Mouse (Mus musculus) gastrocnemius, postnatal 14 days (tissue): ENCODE results near the gene Neu1. TPM values are rescaled to one million over a fixed set of nuclear protein-coding genes. Genes with fewer than 3 reads are reported as not detected.
A peak's percentile ranks its signal among the peaks of the same experiment; 100 is the strongest.

Source experiments
- DNase-seq: peaks from one replicate; pipeline ENCODE4 v3.0.0; 2021; ENCODE audit warnings: mixed read lengths
- intact Hi-C: fragments of 180-260 bp; cut with DNase I; formaldehyde crosslinking; loops from one replicate; pipeline ENCODE4 v1.15.1; 2025; ENCODE audit warnings: low total_unique reads
- long read RNA-seq, 2 experiments: library from polyadenylated mRNA; stranded (forward); transcript quantifications; one replicate each; pipeline ENCODE4 v2.0.0; 2021
- total RNA-seq, 2 experiments: library from RNA; stranded (reverse); gene quantifications; 2 replicates each; pipeline ENCODE4 v1.2.3; 2021

Gene Neu1
- total RNA-seq: 1 to 10 TPM; 8.0 to 8.3 TPM
- long read RNA-seq, experiment 1, transcript Neu1-201 (6 exons, 2,474 nt): major isoform, 17 of 18 reads
- long read RNA-seq, experiment 1, partial matches to known transcripts: 0 of 18 reads
- long read RNA-seq, experiment 1, other reads (novel, unspliced or antisense): 1 of 18 reads
- long read RNA-seq, experiment 2, transcript Neu1-201 (6 exons, 2,474 nt): major isoform, 22 of 25 reads
- long read RNA-seq, experiment 2, partial matches to known transcripts: 2 of 25 reads
- long read RNA-seq, experiment 2, other reads (novel, unspliced or antisense): 1 of 25 reads

DNA sequence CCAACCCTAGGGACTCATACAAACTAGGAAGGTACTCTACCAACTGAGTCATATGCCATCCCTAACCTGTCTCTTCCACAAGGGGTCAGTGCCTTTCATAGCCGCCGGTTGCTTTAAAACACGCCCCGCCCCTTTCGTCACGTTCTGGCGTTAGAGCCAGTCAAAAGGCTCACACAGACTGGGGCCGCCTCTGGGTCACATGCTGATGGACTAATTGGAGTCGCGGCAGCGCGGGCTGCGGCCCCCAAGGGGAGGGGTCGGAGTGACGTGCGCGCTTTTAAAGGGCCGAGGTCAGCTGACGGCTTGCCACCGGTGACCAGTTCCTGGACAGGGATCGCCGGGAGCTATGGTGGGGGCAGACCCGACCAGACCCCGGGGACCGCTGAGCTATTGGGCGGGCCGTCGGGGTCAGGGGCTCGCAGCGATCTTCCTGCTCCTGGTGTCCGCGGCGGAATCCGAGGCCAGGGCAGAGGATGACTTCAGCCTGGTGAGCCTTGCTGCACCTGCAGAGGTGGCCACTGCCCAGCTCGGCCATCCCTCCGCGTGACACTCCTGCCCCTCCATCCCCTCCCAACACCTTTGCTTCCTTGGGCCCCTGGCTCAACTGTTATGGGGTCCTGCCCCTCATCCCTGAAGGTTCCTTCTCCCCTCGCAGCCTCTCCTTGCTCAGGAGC lies at the start of gene Neu1:
Gene Neu1 (plus strand): TSS at position 193 of the 674 bp plus-strand sequence.
- intact Hi-C loops: no loop called here

DNA sequence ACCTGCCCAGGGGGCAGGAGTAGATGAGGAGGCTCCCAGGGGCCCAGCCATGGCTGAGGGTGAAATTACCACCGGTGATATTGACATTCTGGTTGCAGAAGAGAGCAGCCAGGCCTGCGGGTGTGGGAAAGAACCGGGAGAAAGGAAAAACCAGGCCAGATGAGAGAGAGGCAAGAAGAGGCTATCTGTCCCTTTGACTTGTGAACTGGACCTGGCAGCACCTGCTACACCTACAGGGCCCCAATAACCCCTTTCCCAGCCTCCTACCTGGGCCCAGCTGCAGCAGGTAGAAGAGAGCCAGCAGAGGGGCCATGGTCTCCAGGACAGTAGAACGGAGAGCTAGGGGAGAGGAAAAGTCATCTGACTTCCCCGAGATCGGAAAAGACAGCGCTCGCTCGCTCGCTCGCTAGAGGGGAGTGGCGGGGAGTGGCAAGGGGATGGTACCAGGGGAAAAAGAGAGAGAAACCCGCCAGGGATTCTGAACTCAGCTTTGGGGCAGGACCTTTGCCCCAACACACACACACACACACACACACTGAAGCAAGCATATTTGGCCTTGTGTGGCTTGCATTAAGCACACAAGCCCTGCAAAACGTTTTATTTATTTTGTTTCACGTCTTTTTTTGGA lies 49.3 kb upstream of the Neu1 start, which contains the start of gene Gm20547:
Gene Gm20547 (minus strand): TSS at position 360 of the 628 bp plus-strand sequence.
- intact Hi-C loops: no loop called here
- no peak for DNase-seq

More for the DNA sequence above, at the start of gene Neu1:
- peak; percentile 99 for DNase-seq

DNA sequence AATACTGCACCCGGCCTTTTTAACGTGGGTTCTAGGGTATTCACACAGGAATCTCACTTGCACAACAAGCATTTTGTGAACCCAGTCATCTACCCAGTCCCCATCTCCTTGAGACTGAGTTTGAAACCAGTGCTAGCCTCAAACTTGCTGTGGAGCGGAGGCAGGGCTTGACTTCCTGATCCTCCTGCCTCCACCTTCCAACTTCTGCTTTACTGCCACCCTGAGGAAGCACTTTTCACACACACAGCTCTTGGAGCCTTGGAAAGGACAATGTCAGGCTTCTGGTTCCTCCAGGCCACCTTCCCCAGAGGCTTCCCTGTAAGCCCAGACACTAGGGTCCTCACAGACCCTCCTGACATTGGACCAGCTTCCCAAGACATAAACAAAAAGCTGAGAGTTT lies 47.7 kb upstream of the Neu1 start:
- intact Hi-C loops: no loop called here
- DNase-seq: no peak

DNA sequence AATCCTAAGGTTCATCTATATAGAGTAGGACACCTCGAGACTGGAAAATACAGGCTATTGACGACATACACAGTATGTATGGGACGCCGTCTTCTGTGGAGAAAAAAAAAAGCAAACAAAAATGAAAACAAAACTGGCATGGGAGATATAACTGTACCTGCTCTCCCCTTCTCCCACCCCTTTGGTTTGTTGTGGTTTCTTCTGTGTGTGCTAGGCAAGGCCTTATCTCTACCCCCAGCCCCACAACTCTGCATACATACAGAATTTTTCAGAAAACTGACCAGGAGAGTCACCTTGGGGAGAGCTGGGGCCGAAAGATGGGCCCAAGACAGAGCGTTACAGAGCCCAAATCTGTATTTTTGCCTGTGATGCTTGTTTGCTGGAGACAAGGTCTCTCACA lies 46.3 kb upstream of the Neu1 start:
- intact Hi-C loops: no loop called here
- no peak for DNase-seq

DNA sequence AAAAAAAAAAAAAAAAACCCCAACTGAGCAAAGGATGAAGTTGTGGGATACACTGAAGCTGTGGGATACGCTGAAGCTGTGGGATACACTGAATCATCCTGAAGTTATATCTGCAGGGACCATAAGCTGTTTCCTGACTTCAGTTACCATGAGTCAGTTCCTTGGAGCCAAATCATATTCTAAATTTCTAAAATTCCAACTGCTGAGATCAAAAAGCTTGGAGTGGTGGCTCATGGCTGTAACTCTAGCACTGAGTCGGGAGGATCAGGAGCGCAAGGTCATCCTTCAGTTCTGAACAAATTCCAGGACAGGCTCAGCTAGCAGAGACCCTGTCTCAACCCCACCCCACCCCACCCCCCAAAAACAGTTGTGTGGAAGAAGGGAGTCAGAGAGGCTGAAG lies 45.4 kb upstream of the Neu1 start:
- intact Hi-C loops: no loop called here
- no peak for DNase-seq

DNA sequence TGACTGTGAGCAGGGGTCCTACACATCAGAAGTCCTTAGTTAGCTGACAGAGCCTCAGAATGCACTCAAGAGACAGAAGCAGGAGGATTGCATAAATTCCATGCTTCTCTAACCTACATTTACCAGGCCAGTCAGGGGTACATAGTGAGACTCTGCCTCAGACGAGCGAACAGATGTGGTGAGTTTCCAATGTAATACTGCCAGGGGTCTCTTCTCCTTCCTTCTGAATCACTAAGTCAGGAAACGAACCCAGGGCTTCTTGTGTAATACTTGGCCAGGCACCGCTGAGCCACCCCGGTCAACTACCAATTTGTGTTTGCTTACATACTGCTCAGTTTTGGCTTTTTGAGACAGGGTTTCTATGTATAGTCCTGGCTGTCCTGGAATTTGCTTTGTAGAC lies 43.1 kb upstream of the Neu1 start:
- DNase-seq: no peak
- intact Hi-C loops: no loop called here

DNA sequence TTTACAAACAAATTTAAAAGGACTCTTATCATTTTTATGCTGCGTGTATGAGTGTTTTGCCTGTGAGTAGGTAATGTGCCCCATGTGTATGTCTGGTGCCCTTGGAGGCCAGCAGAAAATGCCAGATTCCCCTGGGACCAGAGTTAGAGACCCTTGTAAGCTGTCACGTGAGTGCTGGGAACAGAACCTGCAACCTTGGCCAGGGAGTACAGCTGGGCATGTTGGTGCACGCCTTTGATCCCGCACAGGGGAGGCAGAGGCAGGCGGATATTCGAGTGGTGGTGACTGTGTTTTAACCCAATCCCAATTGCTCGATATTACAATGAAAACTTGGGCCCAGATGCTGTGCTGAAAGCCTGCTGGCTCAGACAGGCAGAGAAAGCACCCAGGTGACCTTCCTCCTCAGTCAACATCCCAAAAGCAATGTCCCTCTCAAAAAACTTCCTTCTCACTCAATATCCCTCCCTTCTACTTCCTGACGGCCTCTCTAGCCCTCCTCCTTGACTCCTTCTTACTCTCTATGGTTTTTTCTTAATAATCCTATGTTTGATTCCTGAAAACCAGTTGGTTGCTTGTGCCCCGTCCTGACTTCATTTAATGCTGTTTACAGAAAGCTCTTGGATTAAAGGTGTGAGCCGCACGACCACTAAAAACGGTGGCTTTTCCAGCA lies 40.8 kb upstream of the Neu1 start:
- DNase-seq: no peak
- intact Hi-C loops: loop anchor here (5.0 kb wide), 1 partner anchor 38 kb away; the partner anchor contains the start of genes Nelfe and Skiv2l

DNA sequence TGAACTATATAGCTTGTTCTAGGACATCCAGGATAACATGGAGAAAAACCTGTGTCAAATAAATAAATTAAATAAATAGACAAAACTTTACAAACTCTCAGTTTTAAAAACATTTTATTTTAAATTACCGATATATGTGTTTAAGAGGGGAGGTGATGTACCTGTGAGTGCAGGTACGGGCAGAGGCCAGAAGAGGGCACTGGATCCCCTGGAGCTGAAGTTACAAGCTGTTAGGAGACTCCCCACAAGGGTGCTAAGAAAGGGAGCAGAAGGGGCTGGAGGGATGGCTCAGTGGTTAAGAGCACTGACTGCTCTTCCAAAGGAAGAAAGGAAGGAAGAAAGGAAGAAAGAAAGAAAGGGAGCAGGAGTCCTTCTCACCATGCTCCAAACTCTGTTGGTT lies 39.7 kb upstream of the Neu1 start:
- DNase-seq: no peak
- intact Hi-C loops: loop anchor here (5.0 kb wide), 1 partner anchor 39 kb away; the partner anchor contains the start of genes Nelfe and Skiv2l

DNA sequence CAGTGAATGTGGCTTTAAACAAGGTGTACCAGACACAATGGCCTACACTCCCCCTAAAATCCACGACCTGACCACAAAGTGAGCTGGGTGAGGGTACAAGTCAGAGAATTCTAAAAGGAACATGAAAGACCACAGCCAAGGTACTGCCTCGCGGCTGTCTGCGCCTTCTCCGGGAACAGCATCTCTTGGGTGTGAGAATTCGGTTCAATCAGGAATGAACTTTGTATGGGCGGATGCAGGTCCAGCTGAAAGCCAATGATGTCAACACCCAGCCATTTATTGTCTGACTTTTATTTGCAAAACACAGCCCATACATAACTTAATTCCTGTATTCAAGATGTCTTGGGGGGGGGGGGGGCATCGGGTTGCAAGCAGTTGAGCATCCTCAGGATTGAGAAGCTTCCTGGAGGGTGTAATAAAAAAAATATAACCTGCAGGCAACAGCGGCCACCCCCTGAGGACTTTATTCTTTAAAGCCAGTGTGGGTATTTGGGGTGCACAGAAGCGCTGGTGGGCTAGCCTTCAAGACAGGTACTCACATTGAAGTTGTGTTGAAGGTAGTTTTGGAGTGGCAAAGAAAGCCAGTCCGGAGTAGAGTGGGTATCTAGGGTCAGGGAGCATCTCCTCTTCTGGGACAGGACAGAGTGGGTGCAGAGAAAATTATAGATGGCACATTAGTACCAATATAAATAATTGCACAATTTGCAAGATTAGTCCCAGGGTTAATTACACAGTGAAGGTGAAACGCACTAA lies 37.8 kb upstream of the Neu1 start:
- DNase-seq: no peak
- intact Hi-C loops: loop anchor here (5.0 kb wide), 1 partner anchor 41 kb away; the partner anchor contains the start of genes Nelfe and Skiv2l

DNA sequence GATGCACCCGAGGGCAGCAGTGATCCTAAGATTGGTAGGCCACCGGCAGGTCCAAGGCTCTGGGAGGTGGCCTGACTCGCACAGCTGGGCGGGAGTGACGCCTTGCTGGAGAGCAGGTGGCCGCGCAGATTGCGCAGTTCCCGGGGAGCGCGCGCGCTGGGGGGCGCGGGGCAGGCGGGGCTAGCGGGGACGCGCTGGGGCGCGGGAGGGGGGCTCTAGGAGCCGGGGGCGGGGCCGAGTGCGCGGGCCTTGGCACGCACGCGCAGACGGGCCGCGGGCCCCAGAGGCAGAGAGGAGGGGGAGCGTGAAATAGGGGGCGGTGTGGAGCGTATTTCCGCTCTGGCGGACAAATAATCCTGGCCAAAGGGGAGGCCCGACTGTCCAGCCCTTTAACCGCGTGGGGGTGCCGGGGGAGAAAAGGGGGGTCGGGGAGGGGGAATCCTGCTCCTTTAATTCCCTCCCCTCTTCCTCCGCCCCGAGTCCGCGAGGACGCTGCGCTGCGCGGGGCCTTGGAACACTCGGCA lies 36.9 kb upstream of the Neu1 start:
- intact Hi-C loops: loop anchor here (5.0 kb wide), 1 partner anchor 42 kb away; the partner anchor contains the start of genes Nelfe and Skiv2l
- peak; percentile 96 for DNase-seq

DNA sequence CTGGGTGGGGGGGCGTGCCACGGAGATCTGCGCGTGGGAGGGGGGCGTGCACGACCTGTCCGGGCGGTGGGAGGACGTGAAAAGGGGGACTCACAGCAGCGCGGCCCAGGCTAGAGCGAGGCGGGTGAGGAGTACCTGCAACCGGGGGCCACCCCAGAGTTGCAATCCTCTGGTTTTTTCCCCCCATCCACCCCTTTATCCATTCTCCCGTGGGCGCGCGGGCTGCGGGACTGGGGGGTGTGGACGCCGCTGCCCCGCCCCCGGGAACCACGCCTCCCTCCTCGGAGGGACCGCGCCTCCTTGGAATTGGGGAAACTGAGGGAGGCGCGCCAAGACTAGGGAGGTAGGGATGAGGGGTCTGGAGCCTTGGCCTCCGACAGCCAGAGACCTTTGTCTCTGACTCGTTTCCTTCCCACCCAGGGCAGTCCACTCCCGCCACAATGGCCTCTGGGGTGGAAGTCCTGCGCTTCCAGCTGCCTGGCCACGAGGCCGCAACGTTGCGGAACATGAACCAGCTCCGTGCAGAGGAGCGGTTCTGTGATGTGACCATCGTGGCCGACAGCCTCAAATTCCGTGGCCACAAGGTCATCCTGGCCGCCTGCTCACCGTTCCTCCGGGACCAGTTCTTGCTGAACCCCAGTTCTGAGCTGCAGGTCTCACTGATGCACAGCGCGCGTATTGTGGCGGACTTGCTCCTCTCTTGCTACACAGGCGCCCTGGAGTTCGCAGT lies 36.1 kb upstream of the Neu1 start:
- intact Hi-C loops: loop anchor here (5.0 kb wide), 1 partner anchor 43 kb away; the partner anchor contains the start of genes Nelfe and Skiv2l
- peak; percentile 63 for DNase-seq

DNA sequence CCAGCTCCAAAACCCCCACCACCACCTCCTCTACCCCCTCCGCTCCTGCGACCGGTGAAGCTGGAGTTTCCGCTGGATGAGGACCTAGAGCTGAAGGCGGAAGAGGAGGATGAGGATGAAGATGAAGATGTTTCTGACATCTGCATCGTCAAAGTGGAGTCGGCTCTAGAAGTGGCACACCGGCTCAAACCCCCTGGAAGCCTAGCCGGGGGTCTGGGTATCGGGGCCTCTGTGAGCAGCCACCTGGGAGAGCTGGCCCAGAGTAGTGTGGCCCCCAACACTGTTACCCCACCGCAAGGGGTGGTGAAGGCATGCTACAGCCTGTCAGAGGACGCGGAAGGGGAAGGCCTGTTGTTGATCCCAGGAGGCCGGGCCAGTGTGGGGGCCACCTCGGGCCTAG lies 35.3 kb upstream of the Neu1 start:
- intact Hi-C loops: no loop called here

DNA sequence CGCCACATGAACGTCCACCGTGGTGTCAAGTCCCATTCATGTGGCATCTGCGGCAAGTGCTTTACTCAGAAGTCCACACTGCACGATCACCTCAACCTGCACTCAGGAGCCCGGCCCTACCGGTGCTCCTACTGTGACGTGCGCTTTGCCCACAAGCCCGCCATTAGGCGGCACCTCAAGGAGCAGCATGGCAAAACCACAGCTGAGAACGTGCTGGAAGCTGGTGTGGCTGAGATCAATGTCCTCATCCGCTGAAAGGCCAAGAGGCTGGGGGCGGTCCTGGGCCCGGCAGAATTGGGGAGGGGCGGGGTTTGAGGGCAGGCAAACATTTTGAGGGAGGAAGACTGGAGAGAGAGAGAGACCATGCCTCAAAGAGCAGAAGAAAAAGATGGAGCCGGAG lies 34.7 kb upstream of the Neu1 start:
- intact Hi-C loops: no loop called here
- no peak for DNase-seq

More for the DNA sequence above, 35.3 kb upstream of the Neu1 start:
- no peak for DNase-seq

DNA sequence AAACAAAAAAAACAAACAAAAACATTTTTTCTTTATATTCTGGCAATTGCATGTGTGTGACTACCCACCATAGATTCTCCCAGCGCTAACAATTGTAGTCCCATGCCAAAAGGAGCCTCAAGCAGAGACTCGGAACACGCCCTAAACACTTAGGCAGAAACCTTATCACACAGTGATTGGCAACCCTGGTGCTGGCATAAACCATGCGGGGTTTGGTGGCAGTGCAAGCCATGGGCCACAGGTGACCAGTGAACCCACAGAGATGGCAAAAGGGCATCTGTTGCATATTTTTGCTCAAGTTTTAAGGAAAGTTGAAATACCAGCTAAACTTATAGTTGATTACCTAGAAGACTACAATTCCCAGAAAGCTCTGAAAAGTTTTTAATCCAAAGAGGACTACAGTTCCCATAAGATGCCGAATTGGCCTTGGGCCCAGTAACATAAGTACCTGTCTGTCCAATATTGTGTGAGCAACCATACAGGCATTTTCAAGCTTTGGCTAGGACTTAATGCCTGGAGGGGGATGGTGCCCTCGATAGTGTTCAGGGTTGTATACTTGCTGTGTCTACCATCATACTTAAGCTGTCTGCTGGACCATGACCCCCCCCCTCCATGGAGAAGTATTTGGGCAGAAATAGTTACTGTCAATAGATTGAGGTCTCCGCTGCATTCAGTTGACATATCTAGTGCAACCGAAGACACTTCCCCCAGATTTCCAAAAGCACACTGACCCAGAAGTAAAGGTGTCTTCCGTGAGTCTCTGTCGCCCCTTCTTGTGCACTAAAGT lies 33.5 kb upstream of the Neu1 start:
- intact Hi-C loops: no loop called here
- DNase-seq: no peak

DNA sequence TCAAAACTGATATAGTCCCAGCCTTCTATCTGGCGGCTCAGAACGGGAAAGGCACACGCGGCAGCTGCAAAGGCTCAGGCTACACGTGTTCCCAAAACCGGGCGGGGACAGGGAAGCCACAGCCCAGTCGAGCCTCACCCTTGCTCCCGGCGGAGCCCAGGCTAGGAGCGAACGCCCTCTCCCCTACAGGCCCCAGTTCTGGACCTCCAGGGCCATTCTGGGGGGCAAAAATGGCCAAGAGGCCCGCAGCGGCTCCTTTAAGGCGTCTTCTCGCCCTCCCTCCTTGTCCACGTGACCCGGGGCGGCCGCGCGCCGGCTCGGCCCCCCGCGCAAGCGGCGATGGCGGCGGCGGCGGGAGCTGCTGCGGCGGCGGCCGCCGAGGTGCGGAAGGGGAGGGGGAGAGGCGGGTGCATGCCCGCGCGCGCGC lies 32.9 kb upstream of the Neu1 start, which contains the start of the genes C2 and Ehmt2:
Gene C2 (minus strand): TSS at position 106 of the 427 bp plus-strand sequence.
Gene Ehmt2 (plus strand): TSS at position 310 of the 427 bp plus-strand sequence.
- intact Hi-C loops: no loop called here
- peak; percentile 81 for DNase-seq

DNA sequence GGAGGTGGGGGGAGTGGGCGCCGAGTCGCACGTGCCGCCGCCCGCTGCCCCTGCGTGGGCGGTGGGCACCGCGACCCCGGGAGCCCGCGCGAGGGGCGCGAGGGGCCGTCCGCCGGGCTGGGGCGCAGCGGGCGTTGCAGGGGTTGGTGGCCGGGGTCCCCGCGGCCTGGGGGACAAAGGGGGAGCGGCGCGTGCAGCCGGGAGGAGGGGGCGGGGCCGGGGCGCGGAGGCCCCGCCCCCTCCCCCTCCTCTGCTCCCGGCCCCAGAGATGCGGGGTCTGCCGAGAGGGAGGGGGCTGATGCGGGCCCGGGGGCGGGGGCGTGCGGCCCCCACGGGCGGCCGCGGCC lies 32.4 kb upstream of the Neu1 start:
- intact Hi-C loops: no loop called here
- no peak for DNase-seq
